Mouse (Mus musculus) heart, adult 18-20 months (tissue): ENCODE data around the gene Sdccag8. TPM values are rescaled to one million over a fixed set of nuclear protein-coding genes. Genes with fewer than 3 reads are reported as not detected.
"Not testable (repeated sequence)": the region's sequence is repeated elsewhere in the genome, so short reads cannot be mapped to it uniquely, and the experiment has no call there.

Experiments used
- DNase-seq, 2 experiments: peaks; one replicate each; pipeline ENCODE4 v3.0.0; 2021 to 2022; ENCODE audit warnings: mixed read lengths in 1 of 2
- total RNA-seq, 2 experiments: library from RNA; stranded (reverse); gene quantifications; 2 replicates each; pipeline ENCODE4 v1.2.3; 2021

The Sdccag8 gene
- total RNA-seq, 2 experiments from 2014 or later: 3.0 to 4.3 TPM

- DNase-seq: no peak
Observed at GRCm38 (mm10) chr1:176827945-176828485, 13.6 kb downstream of the Sdccag8 start.

- no peak for DNase-seq
Observed at GRCm38 (mm10) chr1:176828666-176829065, 14.2 kb downstream of the Sdccag8 start.

GRCm38 (mm10) chr1:176832071-176832470 is 17.6 kb downstream of the Sdccag8 start:
- DNase-seq: no peak

GRCm38 (mm10) chr1:176832607-176833006 is 18.1 kb downstream of the Sdccag8 start:
- DNase-seq: no peak

- DNase-seq: no peak
Observed at GRCm38 (mm10) chr1:176833257-176833656, 18.8 kb downstream of the Sdccag8 start.

GRCm38 (mm10) chr1:176833948-176834347 is 19.5 kb downstream of the Sdccag8 start:
- peak; percentile 64 to 73 for DNase-seq

GRCm38 (mm10) chr1:176834880-176835279 is 20.4 kb downstream of the Sdccag8 start:
- no peak for DNase-seq

GRCm38 (mm10) chr1:176835501-176836294 is 21.2 kb downstream of the Sdccag8 start:
- no peak for DNase-seq

- DNase-seq: not testable (repeated sequence)
Observed at GRCm38 (mm10) chr1:176836562-176836961, 22.1 kb downstream of the Sdccag8 start.

- no peak for DNase-seq
Observed at GRCm38 (mm10) chr1:176845082-176845977, 30.9 kb downstream of the Sdccag8 start.

GRCm38 (mm10) chr1:176847118-176847859 is 32.8 kb downstream of the Sdccag8 start:
- DNase-seq: no peak

GRCm38 (mm10) chr1:176848613-176849290 is 34.3 kb downstream of the Sdccag8 start:
- DNase-seq: no peak

GRCm38 (mm10) chr1:176849377-176849776 is 34.9 kb downstream of the Sdccag8 start:
- peak; percentile 37 to 53 for DNase-seq

GRCm38 (mm10) chr1:176851401-176851800 is 36.9 kb downstream of the Sdccag8 start:
- no peak for DNase-seq

- DNase-seq: no peak
Observed at GRCm38 (mm10) chr1:176852813-176853590, 38.5 kb downstream of the Sdccag8 start.

- DNase-seq: peak; percentile 68 to 88
Observed at GRCm38 (mm10) chr1:176861981-176862644, 47.7 kb downstream of the Sdccag8 start.

- no peak for DNase-seq
Observed at GRCm38 (mm10) chr1:176870501-176870900, 56.0 kb downstream of the Sdccag8 start.

GRCm38 (mm10) chr1:176871975-176872374 is 57.5 kb downstream of the Sdccag8 start:
- DNase-seq: no peak

- no peak for DNase-seq
Observed at GRCm38 (mm10) chr1:176873463-176873862, 59.0 kb downstream of the Sdccag8 start.

GRCm38 (mm10) chr1:176874155-176874554 is 59.7 kb downstream of the Sdccag8 start:
- DNase-seq: no peak
